In the genomic region with DNA sequence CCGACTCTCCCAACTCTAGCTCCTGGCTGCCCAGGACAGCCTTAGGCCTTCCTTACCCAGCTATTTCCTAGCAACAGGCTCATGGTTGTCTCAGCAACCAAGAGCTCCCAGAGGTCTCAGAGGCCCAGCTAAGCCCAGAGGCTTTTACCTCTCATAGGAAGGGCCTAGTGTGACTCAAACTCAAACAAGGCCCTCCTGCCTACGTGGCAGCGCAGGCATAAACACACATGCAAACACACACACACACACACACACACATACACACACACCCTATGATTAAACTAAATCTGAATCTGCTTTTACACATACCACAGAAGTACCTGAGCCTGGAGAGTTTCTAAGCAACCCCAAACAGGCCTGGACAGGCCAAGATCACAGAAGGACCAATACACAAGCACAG, we compare ENCODE assay signal across 16 mouse cellular contexts. TPM values are rescaled to one million over a fixed set of nuclear protein-coding genes. Genes with fewer than 3 reads are reported as not detected.
DNase-seq lines count a peak whose midpoint lies in the region; ATAC-seq and TF ChIP-seq lines count a peak whose summit lies in the region.
"Had no signal": no experiment of that assay in that cellular context is flagged by ENCODE, and none has a peak within 500 bp of the region (broad histone marks: within the 10 kb centered on the region; RNA-seq: fewer than 3 reads in every experiment).

No protein-coding gene starts in this region.

- no peaks in the 10 kb centered on the region for H3K27me3 ChIP-seq in heart, embryonic 11.5 days (ENCODE audit: control insufficient read depth, insufficient read depth, low read length)
- H3K27me3 ChIP-seq in lung, embryonic 14.5 days (ENCODE audit: insufficient read depth, low read length): no peaks in the 10 kb centered on the region
- H3K27me3 ChIP-seq in liver, embryonic 14.5 days (ENCODE audit: control insufficient read depth, insufficient read depth, low read length): no peaks in the 10 kb centered on the region

- 90% methylated on average over 3 of the region's 3 CpGs for WGBS in heart, embryonic 11.5 days (ENCODE audit: insufficient replicate concordance)
- WGBS in lung, embryonic 14.5 days: 76% methylated on average over 3 of the region's 3 CpGs
- 75% methylated on average over 3 of the region's 3 CpGs for WGBS in liver, embryonic 14.5 days (ENCODE audit: insufficient replicate concordance)

- no peak for TF ChIP-seq CTCF in lung, embryonic 14.5 days (IDR thresholded peaks at IDR 0.05; ENCODE audit: low read depth)
- TF ChIP-seq CTCF in liver, embryonic 14.5 days (IDR thresholded peaks at IDR 0.05; ENCODE audit: low read depth): no peak

- no peak for ATAC-seq in heart, embryonic 11.5 days (replicated peaks; ENCODE audit: insufficient number of reproducible peaks, low FRiP score, low TSS enrichment)
- ATAC-seq in lung, embryonic 14.5 days (ENCODE audit: insufficient read depth): no peak
- ATAC-seq in liver, embryonic 14.5 days (ENCODE audit: insufficient read depth): no peak

- no peaks in the 10 kb centered on the region for H3K36me3 ChIP-seq in heart, embryonic 11.5 days (ENCODE audit: control insufficient read depth, insufficient read depth, low read length)
- no peaks in the 10 kb centered on the region for H3K36me3 ChIP-seq in lung, embryonic 14.5 days (ENCODE audit: insufficient read depth)
- no peaks in the 10 kb centered on the region for H3K36me3 ChIP-seq in liver, embryonic 14.5 days (replicated peaks; ENCODE audit: control insufficient read depth, insufficient read depth, low read depth)
- H3K36me3 ChIP-seq: forebrain, embryonic 10.5 days had no signal

- H3K4me2 ChIP-seq in heart, embryonic 11.5 days: peak overlapping the region; percentile 79
- peak overlapping the region; percentile 84; the same call in 1 of the 2 replicates for H3K4me2 ChIP-seq in lung, embryonic 14.5 days
- H3K4me2 ChIP-seq in liver, embryonic 14.5 days (ENCODE audit: low read depth): peak overlapping the region; percentile 100; the same call in 1 of the 2 replicates

- DNase-seq in heart, postnatal 14 days: no peak
- no peak for DNase-seq in lung, embryonic 14.5 days
- no peak for DNase-seq in lung, postnatal 25 days (ENCODE audit: low spot score)
- DNase-seq in ZHBTc4 (ENCODE audit: low read depth, low spot score): peak; percentile 36
- DNase-seq in liver, embryonic 14.5 days (ENCODE audit: low read depth in 3 of 3, low spot score in 3 of 3): no peak
- no peak for DNase-seq in frontal cortex, postnatal 14 days (ENCODE audit: low spot score in 2 of 2)
- no peak for DNase-seq in thymus, postnatal 10 days (ENCODE audit: low spot score in 2 of 2)
- DNase-seq: gastrocnemius, postnatal 14 days; lung, postnatal 36 days; right cerebral cortex, postnatal 25 days had no signal

- TF ChIP-seq EP300 in liver, embryonic 14.5 days (IDR thresholded peaks at IDR 0.05; ENCODE audit: low read depth): no peak

- intact Hi-C loops in heart, postnatal 14 days (cut with DNase I): loop anchor here (5.0 kb wide), 3 partner anchors 41 to 196 kb away; partner anchors contain the start of genes Nlgn2, Senp3 and Tmem256

- no peak overlapping the region for H3K27ac ChIP-seq in heart, embryonic 11.5 days (ENCODE audit: low read depth, low read length)
- no peak overlapping the region for H3K27ac ChIP-seq in lung, embryonic 14.5 days (ENCODE audit: low read depth)
- peak overlapping the region; percentile 55 for H3K27ac ChIP-seq in liver, embryonic 14.5 days
- H3K27ac ChIP-seq: forebrain, embryonic 10.5 days had no signal

- H3K9ac ChIP-seq in heart, embryonic 11.5 days (ENCODE audit: low read depth, low read length): no peak overlapping the region
- peak overlapping the region; percentile 38; the same call in 1 of the 2 replicates for H3K9ac ChIP-seq in lung, embryonic 14.5 days
- H3K9ac ChIP-seq in liver, embryonic 14.5 days (replicated peaks): no peak overlapping the region

- H3K4me1 ChIP-seq in heart, embryonic 11.5 days (ENCODE audit: control insufficient read depth, insufficient read depth, low read length): peaks cover 18% of the 10 kb centered on the region
- peaks cover 25% of the 10 kb centered on the region for H3K4me1 ChIP-seq in lung, embryonic 14.5 days (ENCODE audit: insufficient read depth)
- peaks cover 43 to 55% of the 10 kb centered on the region in 2 experiments for H3K4me1 ChIP-seq in liver, embryonic 14.5 days (replicated peaks; ENCODE audit: control insufficient read depth in 2 of 2, insufficient read depth in 2 of 2, low read length in 1 of 2)

- H3K4me3 ChIP-seq in heart, embryonic 11.5 days (ENCODE audit: low read depth, low read length): no peak overlapping the region
- H3K4me3 ChIP-seq in lung, embryonic 14.5 days (ENCODE audit: low read depth, low read length): no peak overlapping the region; the same call in 1 of the 2 replicates
- no peak overlapping the region for H3K4me3 ChIP-seq in liver, embryonic 14.5 days (ENCODE audit: insufficient read depth in 1 of 2, low read depth in 2 of 2, low read length in 2 of 2)

- no peaks in the 10 kb centered on the region for H3K9me3 ChIP-seq in heart, embryonic 11.5 days (replicated peaks; ENCODE audit: control insufficient read depth, low read length)
- H3K9me3 ChIP-seq in lung, embryonic 14.5 days (ENCODE audit: low read depth, low read length): no peaks in the 10 kb centered on the region
- H3K9me3 ChIP-seq in liver, embryonic 14.5 days (ENCODE audit: control insufficient read depth, low read length): no peaks in the 10 kb centered on the region
- H3K9me3 ChIP-seq: forebrain, embryonic 10.5 days had no signal

RNA-seq across cellular contexts. Expression of gene Tmem95, which starts 0.6 kb away (rescaled TPM):
- polyA plus RNA-seq in heart, embryonic 11.5 days (2014; fragmentation: Nextera tagmentation; extraction: Ambion mirVana): not detected in 2 replicates
- total RNA-seq in heart, postnatal 14 days (2021): not detected
- not detected in 2 replicates for polyA plus RNA-seq in lung, embryonic 14.5 days (2014; fragmentation: Nextera tagmentation; extraction: Ambion mirVana)
- polyA plus RNA-seq in liver, embryonic 14.5 days (2012; rRNA removed): not detected in 2 replicates
- polyA plus RNA-seq in liver, embryonic 14.5 days (2014; fragmentation: Nextera tagmentation; extraction: Ambion mirVana): not detected in 2 replicates
- total RNA-seq: adrenal gland, postnatal 4 days; gastrocnemius, postnatal 14 days; layer of hippocampus, postnatal 25 days had no signal
- polyA plus RNA-seq: forebrain, embryonic 10.5 days; neural tube, embryonic 11.5 days; thymus, postnatal 0 days had no signal

RNA-seq across cellular contexts. Expression of gene Kctd11, which starts 2.8 kb away (rescaled TPM):
- polyA plus RNA-seq in heart, embryonic 11.5 days (2014; fragmentation: Nextera tagmentation; extraction: Ambion mirVana): 3.3 and 3.8 TPM in 2 replicates
- total RNA-seq in heart, postnatal 14 days (2021): 1 to 10 TPM; 3.1 to 3.8 TPM
- polyA plus RNA-seq in lung, embryonic 14.5 days (2014; fragmentation: Nextera tagmentation; extraction: Ambion mirVana): 6.2 and 7.5 TPM in 2 replicates
- 0.93 TPM in 2 replicates for polyA plus RNA-seq in liver, embryonic 14.5 days (2012; rRNA removed)
- 0.53 and 1.00 TPM in 2 replicates for polyA plus RNA-seq in liver, embryonic 14.5 days (2014; fragmentation: Nextera tagmentation; extraction: Ambion mirVana)

RNA-seq across cellular contexts. Expression of gene Acap1, which starts 16.9 kb away (rescaled TPM):
- 7.2 and 8.1 TPM in 2 replicates for polyA plus RNA-seq in heart, embryonic 11.5 days (2014; fragmentation: Nextera tagmentation; extraction: Ambion mirVana)
- total RNA-seq in heart, postnatal 14 days (2021): 1 to 10 TPM; 2.3 to 6.8 TPM
- polyA plus RNA-seq in lung, embryonic 14.5 days (2014; fragmentation: Nextera tagmentation; extraction: Ambion mirVana): 0.38 and 0.83 TPM in 2 replicates
- polyA plus RNA-seq in liver, embryonic 14.5 days (2012; rRNA removed): 2.7 and 2.8 TPM in 2 replicates
- polyA plus RNA-seq in liver, embryonic 14.5 days (2014; fragmentation: Nextera tagmentation; extraction: Ambion mirVana): 2.9 and 3.3 TPM in 2 replicates

RNA-seq across cellular contexts. Expression of gene Tnk1, which starts 19.9 kb away (rescaled TPM):
- polyA plus RNA-seq in heart, embryonic 11.5 days (2014; fragmentation: Nextera tagmentation; extraction: Ambion mirVana): 0.23 and 0.39 TPM in 2 replicates
- under 1 TPM in 1 of 2 experiments, not detected in 1; 0.24 TPM for total RNA-seq in heart, postnatal 14 days (2021)
- 5.9 and 6.1 TPM in 2 replicates for polyA plus RNA-seq in lung, embryonic 14.5 days (2014; fragmentation: Nextera tagmentation; extraction: Ambion mirVana)
- 1.2 TPM in 2 replicates for polyA plus RNA-seq in liver, embryonic 14.5 days (2012; rRNA removed)
- 0.43 and 0.80 TPM in 2 replicates for polyA plus RNA-seq in liver, embryonic 14.5 days (2014; fragmentation: Nextera tagmentation; extraction: Ambion mirVana)
- total RNA-seq: layer of hippocampus, postnatal 25 days had no signal

RNA-seq across cellular contexts. Expression of gene 2810408A11Rik, which starts 22.4 kb away (rescaled TPM):
- polyA plus RNA-seq in heart, embryonic 11.5 days (2014; fragmentation: Nextera tagmentation; extraction: Ambion mirVana): 5.3 and 5.8 TPM in 2 replicates
- total RNA-seq in heart, postnatal 14 days (2021): 1 to 10 TPM in 1 of 2 experiments, under 1 TPM in 1; 0.95 to 1.1 TPM
- 11.3 and 14.1 TPM in 2 replicates for polyA plus RNA-seq in lung, embryonic 14.5 days (2014; fragmentation: Nextera tagmentation; extraction: Ambion mirVana)
- 0.40 and 0.48 TPM in 2 replicates for polyA plus RNA-seq in liver, embryonic 14.5 days (2012; rRNA removed)
- 0.93 and 1.7 TPM in 2 replicates for polyA plus RNA-seq in liver, embryonic 14.5 days (2014; fragmentation: Nextera tagmentation; extraction: Ambion mirVana)
